Mouse (Mus musculus) forebrain, embryonic 11.5 days (tissue): Measurements from ENCODE around the gene Gm20219. TPM values are rescaled to one million over a fixed set of nuclear protein-coding genes. Genes with fewer than 3 reads are reported as not detected.

Source experiments
- ATAC-seq: fragments of 200-750 bp; cut with Nextera tagmentation; replicated peaks from 2 replicates; pipeline ENCODE4 v1.8.0; 2017; ENCODE audit warnings: moderate TSS enrichment; ENCODE audit not compliant: low FRiP score
- DNase-seq: peaks from one replicate; pipeline ENCODE4 v3.0.0-alpha.2; 2017; ENCODE audit warnings: low spot score
- H3K27ac ChIP-seq: fragments of 300-500 bp; sonication (generic); 2 replicates; pipeline ENCODE4 v1.5.1; 2014; ENCODE audit warnings: low read depth, low read length
- H3K27me3 ChIP-seq: fragments of 300-500 bp; sonication (generic); 2 replicates; pipeline ENCODE4 v1.6.1; 2014; ENCODE audit warnings: mild to moderate bottlenecking, low read length, mixed read lengths; ENCODE audit not compliant: control insufficient read depth, insufficient read depth
- H3K36me3 ChIP-seq: fragments of 300-500 bp; sonication (generic); 2 replicates; pipeline ENCODE4 v1.6.1; 2014; ENCODE audit warnings: mild to moderate bottlenecking, low read length, moderate library complexity, mixed read lengths; ENCODE audit not compliant: control insufficient read depth, insufficient read depth
- H3K4me1 ChIP-seq: fragments of 300-500 bp; sonication (generic); replicated peaks from 2 replicates; pipeline ENCODE4 v1.6.1; 2014; ENCODE audit warnings: low read length, mixed read lengths; ENCODE audit not compliant: control insufficient read depth, insufficient read depth
- H3K4me2 ChIP-seq: fragments of 300-500 bp; sonication (generic); 2 replicates; pipeline ENCODE4 v1.6.1; 2014; ENCODE audit warnings: low read depth, mild to moderate bottlenecking, low read length, moderate library complexity, mixed read lengths; ENCODE audit not compliant: severe bottlenecking
- H3K4me3 ChIP-seq: fragments of 300-500 bp; sonication (generic); 2 replicates; pipeline ENCODE4 v1.5.1; 2014; ENCODE audit warnings: low read depth, low read length
- H3K9ac ChIP-seq: fragments of 300-500 bp; sonication (generic); 2 replicates; pipeline ENCODE4 v1.6.1; 2014; ENCODE audit warnings: low read length
- H3K9me3 ChIP-seq: fragments of 300-500 bp; sonication (generic); 2 replicates; pipeline ENCODE4 v1.6.1; 2016; ENCODE audit warnings: low read length, mixed read lengths; ENCODE audit not compliant: control insufficient read depth
- WGBS: fragments of 180-500 bp; shearing (Covaris S2); extraction: QIAGEN DNeasy Blood & Tissue Kit; methylation state at CpG from one replicate; pipeline ENCODE4 v1.1.7; 2014; 5-methylcytosine and 5-hydroxymethylcytosine counted together
- polyA plus RNA-seq: library from polyadenylated mRNA; unstranded; fragments of >200 nt; fragmentation: Nextera tagmentation; extraction: Ambion mirVana; gene quantifications from 2 replicates; pipeline ENCODE4 v1.2.1, GENCODE M21; 2014

Gene Gm20219
- polyA plus RNA-seq, 1 experiment from 2014 or later = 1.1 TPM

DNA sequence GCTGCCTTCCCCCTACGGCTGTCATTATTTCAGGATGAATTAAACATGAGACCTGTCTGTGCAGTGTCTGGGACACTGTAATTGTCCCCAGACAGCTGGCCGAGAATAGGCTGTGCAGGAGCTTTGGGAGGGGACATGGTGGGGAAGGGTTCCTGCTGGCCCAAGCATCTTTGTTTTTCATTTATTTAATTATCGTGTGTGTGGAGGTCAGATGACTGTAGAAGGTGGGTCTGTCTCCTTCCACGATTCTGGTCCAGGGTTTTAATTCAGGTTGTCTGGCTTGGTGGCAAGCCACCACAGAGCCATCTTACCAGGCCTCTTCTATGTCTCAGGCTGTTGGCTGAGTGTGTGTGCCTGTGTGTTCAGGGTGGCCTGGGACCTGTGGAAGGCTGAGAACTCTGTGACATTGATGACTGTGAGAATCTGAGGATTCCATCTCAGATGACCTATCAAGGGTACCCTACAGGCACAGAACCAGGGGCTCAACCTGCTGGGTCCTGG lies 5.5 kb downstream of the Gm20219 start:
- DNase-seq (peak; percentile 42), ATAC-seq (no peak)
- Histone ChIP-seq H3K9ac (no peak overlapping the region), H3K9me3 (no peaks in the 10 kb centered on the region), H3K27me3 (no peaks in the 10 kb centered on the region), H3K27ac (no peak overlapping the region), H3K4me1 (peaks cover 16% of the 10 kb centered on the region), H3K4me3 (no peak overlapping the region), H3K4me2 (no peak overlapping the region), H3K36me3 (no peaks in the 10 kb centered on the region)
- WGBS = 58% methylated on average over 4 of the region's 4 CpGs

- DNase-seq = peak; percentile 47
These were observed 6.2 kb downstream of the Gm20219 start for GRCm38 (mm10) chr17:56547846-56548604.

GRCm38 (mm10) chr17:56547116-56547845 lies 6.9 kb downstream of the Gm20219 start:
- Histone ChIP-seq H3K9me3 (no peaks in the 10 kb centered on the region), H3K4me1 (peaks cover 10% of the 10 kb centered on the region), H3K36me3 (no peaks in the 10 kb centered on the region), H3K27me3 (no peaks in the 10 kb centered on the region), H3K9ac (no peak overlapping the region), H3K4me2 (no peak overlapping the region), H3K4me3 (no peak overlapping the region), H3K27ac (no peak overlapping the region)
- DNase-seq (peak; percentile 49), ATAC-seq (no peak)
- 61% methylated on average over 17 of the region's 17 CpGs for WGBS

More at GRCm38 (mm10) chr17:56547846-56548604, 6.2 kb downstream of the Gm20219 start:
- peaks cover 16% of the 10 kb centered on the region for H3K4me1 ChIP-seq
- no peaks in the 10 kb centered on the region for H3K36me3 ChIP-seq
- H3K27me3 ChIP-seq = no peaks in the 10 kb centered on the region
- no peak for ATAC-seq
- H3K9me3 ChIP-seq = no peaks in the 10 kb centered on the region
- H3K4me3 ChIP-seq = no peak overlapping the region
- H3K4me2 ChIP-seq = no peak overlapping the region
- 77% methylated on average over 9 of the region's 9 CpGs for WGBS
- no peak overlapping the region for H3K9ac ChIP-seq
- H3K27ac ChIP-seq = no peak overlapping the region

GRCm38 (mm10) chr17:56546576-56546975 lies 7.6 kb downstream of the Gm20219 start:
- Histone ChIP-seq H3K9me3 (no peaks in the 10 kb centered on the region), H3K27me3 (no peaks in the 10 kb centered on the region), H3K27ac (no peak overlapping the region), H3K4me2 (no peak overlapping the region), H3K4me1 (peaks cover 8% of the 10 kb centered on the region), H3K36me3 (no peaks in the 10 kb centered on the region), H3K9ac (no peak overlapping the region), H3K4me3 (no peak overlapping the region)
- WGBS = 88% methylated on average over 5 of the region's 5 CpGs
- peak; percentile 22 for DNase-seq
- ATAC-seq = no peak

DNA sequence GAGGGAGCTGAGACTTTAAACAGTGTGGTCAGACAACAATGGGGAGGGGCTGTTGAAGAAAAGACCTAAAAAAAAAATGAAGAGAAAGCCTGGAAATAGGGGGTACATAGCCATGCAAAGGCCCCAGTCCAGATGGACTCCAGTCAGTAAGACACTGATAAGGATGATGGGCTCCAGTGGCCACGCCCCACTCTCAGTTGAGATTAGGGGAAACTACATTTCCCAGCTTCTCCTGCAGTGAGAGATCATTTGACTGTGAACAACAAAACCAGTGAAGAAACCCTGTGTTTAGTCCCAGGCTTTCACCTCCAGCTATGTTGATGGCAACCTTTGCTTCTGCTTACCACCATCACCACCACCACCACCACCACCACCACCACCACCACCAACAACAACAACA lies 8.2 kb downstream of the Gm20219 start:
- WGBS = 95% methylated on average over 1 of the region's 1 CpGs
- Histone ChIP-seq H3K4me2 (no peak overlapping the region), H3K27me3 (no peaks in the 10 kb centered on the region), H3K27ac (no peak overlapping the region), H3K4me3 (no peak overlapping the region), H3K4me1 (peaks cover 5% of the 10 kb centered on the region), H3K9me3 (no peaks in the 10 kb centered on the region), H3K36me3 (no peaks in the 10 kb centered on the region), H3K9ac (no peak overlapping the region)
- DNase-seq (no peak), ATAC-seq (no peak)

- Histone ChIP-seq H3K27me3 (no peaks in the 10 kb centered on the region), H3K4me1 (peaks cover 3% of the 10 kb centered on the region), H3K9me3 (no peaks in the 10 kb centered on the region), H3K4me3 (no peak overlapping the region), H3K9ac (no peak overlapping the region), H3K36me3 (no peaks in the 10 kb centered on the region), H3K4me2 (no peak overlapping the region), H3K27ac (no peak overlapping the region)
- DNase-seq = peak; percentile 48
- WGBS = 73% methylated on average over 7 of the region's 7 CpGs
- ATAC-seq = no peak
These were observed 9.3 kb downstream of the Gm20219 start for GRCm38 (mm10) chr17:56544699-56545387.

DNA sequence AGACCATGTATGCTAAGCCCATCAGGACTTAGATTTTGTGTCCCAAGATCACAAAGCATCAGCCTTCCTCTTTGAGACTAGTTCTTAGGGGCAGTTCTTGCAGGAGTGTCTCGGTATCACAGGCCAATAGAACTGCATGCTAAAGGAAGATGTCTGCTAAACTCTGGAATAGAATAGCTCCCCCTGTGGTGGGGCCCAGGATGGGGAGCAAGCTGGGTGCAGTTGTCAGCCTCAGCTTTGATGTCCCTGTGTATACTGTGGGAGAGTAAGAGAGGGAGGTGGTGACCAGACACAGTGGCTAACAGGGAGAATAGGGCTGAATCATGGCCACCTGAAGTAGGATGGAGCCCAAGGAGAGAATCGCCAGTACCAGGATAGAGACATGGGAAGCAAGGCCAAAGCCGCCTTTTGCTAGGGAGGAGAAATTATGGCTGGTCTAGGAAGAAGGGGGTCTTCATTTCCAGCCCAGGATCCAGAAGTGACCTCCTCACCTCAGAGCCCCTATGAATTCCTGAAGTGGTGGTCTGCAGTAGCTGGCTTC lies 10.4 kb downstream of the Gm20219 start:
- Histone ChIP-seq H3K9ac (no peak overlapping the region), H3K27me3 (no peaks in the 10 kb centered on the region), H3K27ac (no peak overlapping the region), H3K9me3 (no peaks in the 10 kb centered on the region), H3K4me1 (peaks cover 3% of the 10 kb centered on the region), H3K4me2 (no peak overlapping the region), H3K36me3 (no peaks in the 10 kb centered on the region), H3K4me3 (no peak overlapping the region)
- WGBS = 77% methylated on average over 3 of the region's 3 CpGs
- no peak for ATAC-seq
- DNase-seq = peak; percentile 33

DNA sequence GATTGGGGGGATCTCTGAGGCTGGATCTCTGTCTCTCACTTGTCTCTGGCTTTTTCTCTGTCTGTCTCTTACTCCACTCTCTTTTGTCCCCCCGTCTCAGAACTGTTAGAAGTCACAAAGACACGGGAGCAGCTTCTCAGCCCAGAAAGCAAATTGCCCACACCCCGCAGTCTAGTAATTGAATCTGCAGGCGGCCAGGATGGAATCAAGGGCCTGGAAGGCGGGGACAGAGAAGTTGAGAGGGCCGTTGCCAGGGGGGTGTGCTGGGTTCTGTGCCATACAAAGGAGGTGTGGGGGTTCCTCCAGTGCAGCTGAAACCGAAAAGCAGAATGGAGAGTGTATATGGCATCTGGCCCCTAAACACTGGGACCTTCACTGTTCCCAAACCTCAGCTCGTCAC lies 11.5 kb downstream of the Gm20219 start:
- no peaks in the 10 kb centered on the region for H3K36me3 ChIP-seq
- peak overlapping the region; percentile 15; the same call in 1 of the 2 replicates for H3K27ac ChIP-seq
- no peaks in the 10 kb centered on the region for H3K27me3 ChIP-seq
- peaks cover 7% of the 10 kb centered on the region for H3K4me1 ChIP-seq
- peak; percentile 52 for DNase-seq
- no peak overlapping the region for H3K9ac ChIP-seq
- WGBS = 25% methylated on average over 8 of the region's 8 CpGs
- no peaks in the 10 kb centered on the region for H3K9me3 ChIP-seq
- H3K4me3 ChIP-seq = no peak overlapping the region
- no peak for ATAC-seq
- H3K4me2 ChIP-seq = no peak overlapping the region
